Mouse (Mus musculus) Patski (cell line): Measurements from ENCODE around the gene Siglecg. TPM values are rescaled to one million over a fixed set of nuclear protein-coding genes. Genes with fewer than 3 reads are reported as not detected.
A peak's percentile ranks its signal among the peaks of the same experiment; 100 is the strongest.

ENCODE experiments used
- ATAC-seq: fragments of 100-300 bp; one replicate; pipeline ENCODE4 v1.8.0; 2021
- CTCF ChIA-PET: fragments of 350-600 bp; sonication (Branson Sonifier 250); formaldehyde crosslinking; loops from one replicate; lab custom pipeline; 2022; ENCODE audit warnings: inconsistent platforms; lab: Charles Lee
- POLR2A ChIA-PET: fragments of 350-600 bp; sonication (Branson Sonifier 250); formaldehyde crosslinking; loops from one replicate; lab custom pipeline; 2022; ENCODE audit warnings: antibody characterized with exemption, inconsistent platforms; lab: Charles Lee
- DNase-seq: peaks from one replicate; pipeline ENCODE4 v3.0.0-alpha.2; 2011; ENCODE audit warnings: low read depth, low spot score
- H3K27me3 ChIP-seq: fragments of 371-371 bp; one replicate; pipeline ENCODE4 v1.5.1; 2021
- CTCF ChIP-seq: fragments of 100-300 bp; IDR thresholded peaks from one replicate; pipeline ENCODE4 v1.5.1; 2021
- in situ Hi-C: fragments of 300-500 bp; cut with MboI; formaldehyde crosslinking; loops from 3 replicates; pipeline ENCODE4 v1.11.1; 2018; ENCODE audit warnings: low pct_unique_long_range_greater_than_20kb, mixed read lengths
- polyA plus RNA-seq: library from polyadenylated mRNA; unstranded; gene quantifications from one replicate; pipeline ENCODE4 v1.2.3, GENCODE M21; 2021

Gene Siglecg
- polyA plus RNA-seq, 1 experiment from 2014 or later = 0.56 TPM

DNA sequence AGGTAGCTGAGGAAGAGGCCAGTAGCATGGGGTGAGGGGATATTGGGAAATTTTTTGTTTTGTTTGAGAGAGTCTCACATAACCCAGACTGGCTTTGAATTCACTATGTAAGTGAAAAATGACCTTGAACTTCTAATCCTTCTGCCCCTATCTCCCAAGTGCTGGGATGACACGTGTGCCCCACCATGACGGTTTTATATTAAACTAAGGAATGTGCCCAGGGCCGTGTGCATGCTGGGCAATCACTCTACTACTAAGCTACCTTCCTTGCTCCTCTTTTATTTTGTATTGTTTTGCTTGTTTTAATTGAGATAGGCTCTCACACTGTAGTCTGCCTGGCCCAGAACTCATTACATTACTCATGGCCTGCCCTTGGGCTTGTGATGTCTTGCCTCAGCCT is 33.1 kb downstream of the Siglecg start:
- in situ Hi-C loops = loop anchor here (10.0 kb wide), 1 partner anchor 126 kb away; the partner anchor contains the start of gene Zfp715
- DNase-seq (no peak), ATAC-seq (no peak)
- H3K27me3 ChIP-seq = no peaks in the 10 kb centered on the region
- CTCF ChIA-PET = interaction anchor here (0.9 kb wide), 1 partner anchor 26 kb away, joined by 3 read pairs; no protein-coding TSS in a partner anchor
- POLR2A ChIA-PET = interaction anchor here (0.7 kb wide), 2 partner anchors 16 to 45 kb away, joined by 3 to 4 read pairs; no protein-coding TSS in a partner anchor
- TF ChIP-seq CTCF = no peak

GRCm38 (mm10) chr7:43442684-43443083 is 34.7 kb downstream of the Siglecg start:
- no peak for DNase-seq
- in situ Hi-C loops = loop anchor here (10.0 kb wide), 1 partner anchor 128 kb away; the partner anchor contains the start of gene Zfp715
- POLR2A ChIA-PET = interaction anchor here (0.7 to 1.1 kb wide), 2 partner anchors 16 to 19 kb away, joined by 3 read pairs; no protein-coding TSS in a partner anchor

GRCm38 (mm10) chr7:43443126-43443916 is 35.3 kb downstream of the Siglecg start:
- CTCF ChIA-PET = interaction anchor here (0.8 to 2.2 kb wide), 4 partner anchors 8 to 20 kb away, joined by 3 to 11 read pairs (median 4); no protein-coding TSS in a partner anchor

More at GRCm38 (mm10) chr7:43442684-43443083, 34.7 kb downstream of the Siglecg start:
- no peaks in the 10 kb centered on the region for H3K27me3 ChIP-seq
- CTCF ChIA-PET = interaction anchor here (1.2 to 2.2 kb wide), 3 partner anchors 8 to 20 kb away, joined by 4 to 11 read pairs (median 5); no protein-coding TSS in a partner anchor
- TF ChIP-seq CTCF = no peak
- ATAC-seq = no peak

DNA sequence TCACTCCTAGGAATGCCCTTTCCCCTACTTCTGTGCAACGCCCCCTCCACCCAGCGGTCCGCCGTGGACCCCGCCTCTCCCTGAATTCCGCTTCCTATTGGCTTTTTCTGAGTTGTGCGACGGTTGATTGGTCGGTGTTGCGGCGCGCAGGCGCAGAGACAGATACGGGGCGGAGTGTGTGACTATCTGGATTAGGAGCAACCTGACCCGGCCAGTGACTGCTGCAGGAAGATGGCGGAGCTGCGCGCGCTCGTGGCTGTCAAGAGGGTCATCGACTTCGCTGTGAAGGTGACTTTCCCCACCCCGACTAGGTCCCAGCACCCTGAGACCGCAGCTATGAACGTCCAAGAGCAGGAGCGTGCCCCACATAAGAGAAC is 35.9 kb downstream of the Siglecg start, which contains the start of the genes Etfb and Gm45233:
Gene Etfb, plus strand, starts transcription at position 167 of the 377 bp plus-strand sequence.
Gene Gm45233, plus strand, starts transcription at position 212 of the 377 bp plus-strand sequence.
- CTCF ChIA-PET = interaction anchor here (0.8 to 2.2 kb wide), 4 partner anchors 9 to 22 kb away, joined by 3 to 11 read pairs (median 4); no protein-coding TSS in a partner anchor
- DNase-seq (peak; percentile 88), ATAC-seq (peak; percentile 90)
- POLR2A ChIA-PET = interaction anchor here (1.2 kb wide), 1 partner anchor 13 kb away, joined by 4 read pairs; no protein-coding TSS in a partner anchor
- TF ChIP-seq CTCF = no peak
- in situ Hi-C loops = loop anchor here (10.0 kb wide), 1 partner anchor 129 kb away; the partner anchor contains the start of gene Zfp715
- no peaks in the 10 kb centered on the region for H3K27me3 ChIP-seq

More at GRCm38 (mm10) chr7:43443126-43443916, 35.3 kb downstream of the Siglecg start:
- no peak for TF ChIP-seq CTCF
- no peaks in the 10 kb centered on the region for H3K27me3 ChIP-seq
- POLR2A ChIA-PET = interaction anchor here (0.7 to 1.1 kb wide), 2 partner anchors 15 to 20 kb away, joined by 3 read pairs; no protein-coding TSS in a partner anchor
- peak; percentile 58 for DNase-seq
- in situ Hi-C loops = loop anchor here (10.0 kb wide), 1 partner anchor 129 kb away; the partner anchor contains the start of gene Zfp715
- peak; percentile 89 for ATAC-seq

- ChIA-PET POLR2A (no interaction called here), CTCF (no interaction called here)
- no peak for TF ChIP-seq CTCF
- in situ Hi-C loops = loop anchor here (10.0 kb wide), 1 partner anchor 133 kb away; the partner anchor contains the start of gene Zfp715
- no peaks in the 10 kb centered on the region for H3K27me3 ChIP-seq
- no peak for ATAC-seq
- DNase-seq = no peak
These were observed 39.8 kb downstream of the Siglecg start for GRCm38 (mm10) chr7:43447801-43448200.

DNA sequence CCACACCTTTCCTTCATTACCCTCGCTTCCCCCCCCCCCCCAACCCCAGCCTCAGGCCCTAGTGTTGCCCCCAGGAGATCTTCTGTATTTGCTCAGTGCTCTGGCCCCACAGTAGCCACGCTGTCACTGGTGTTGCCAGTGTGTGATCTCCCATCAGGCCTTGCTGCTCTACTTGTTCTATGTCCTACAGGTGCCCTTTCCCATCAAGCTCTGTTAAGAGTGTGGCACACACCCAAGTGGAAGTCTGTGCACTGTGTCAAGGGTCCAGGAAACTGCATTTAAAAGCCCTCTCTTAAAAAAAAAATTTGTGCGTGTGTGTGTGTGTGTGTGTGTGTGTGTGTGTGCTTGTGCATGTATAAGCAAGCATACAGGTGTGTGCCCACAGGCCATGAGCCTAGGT is 40.2 kb downstream of the Siglecg start:
- in situ Hi-C loops = loop anchor here (10.0 kb wide), 1 partner anchor 133 kb away; the partner anchor contains the start of gene Zfp715
- ChIA-PET POLR2A (no interaction called here), CTCF (no interaction called here)
- TF ChIP-seq CTCF = no peak
- ATAC-seq = no peak
- no peaks in the 10 kb centered on the region for H3K27me3 ChIP-seq
- DNase-seq = no peak

DNA sequence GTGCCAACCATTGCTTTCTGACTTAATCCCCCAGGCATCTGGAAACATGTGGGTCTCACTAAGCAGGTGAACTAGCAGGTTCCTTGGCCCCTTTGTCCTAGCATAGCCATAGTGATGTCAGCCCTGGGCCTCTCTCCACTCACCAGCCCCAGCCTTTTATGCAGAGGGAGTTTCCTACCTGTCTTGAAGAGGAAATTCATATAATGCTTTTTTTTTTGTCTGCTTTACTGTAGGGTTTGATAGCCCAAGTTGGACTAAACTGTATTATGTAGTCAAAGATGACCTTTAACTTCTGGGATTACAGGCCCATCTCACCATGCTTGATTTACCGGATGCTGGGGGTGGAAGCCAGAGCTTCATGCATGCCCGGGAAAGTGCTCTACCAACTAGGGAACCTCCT is 41.8 kb downstream of the Siglecg start:
- ATAC-seq = no peak
- CTCF ChIA-PET = no interaction called here

DNA sequence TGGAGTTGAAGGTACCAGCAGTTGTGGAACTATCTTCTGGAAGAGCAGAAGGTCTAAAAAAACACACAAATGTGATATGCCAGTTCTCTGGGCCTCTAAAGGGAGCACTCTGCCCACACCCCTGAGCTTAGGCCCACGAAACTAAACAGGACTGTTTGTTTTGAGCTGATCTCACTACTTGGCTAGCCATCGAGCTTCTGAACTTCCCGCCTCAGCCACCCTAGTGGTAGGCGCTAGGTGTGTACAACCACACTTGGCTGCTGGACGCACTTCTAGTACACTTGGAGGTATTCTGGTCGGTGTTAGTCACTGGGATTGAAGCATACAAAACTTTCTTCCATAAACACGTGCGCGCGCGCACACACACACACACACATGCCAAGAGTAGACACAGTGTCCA is 43.7 kb downstream of the Siglecg start:
- DNase-seq = no peak
- in situ Hi-C loops = no loop called here
- TF ChIP-seq CTCF = no peak
- CTCF ChIA-PET = no interaction called here
- no peaks in the 10 kb centered on the region for H3K27me3 ChIP-seq
- POLR2A ChIA-PET = no interaction called here
- no peak for ATAC-seq

More for the DNA sequence above, 41.8 kb downstream of the Siglecg start:
- no peaks in the 10 kb centered on the region for H3K27me3 ChIP-seq
- TF ChIP-seq CTCF = no peak
- DNase-seq = no peak
- POLR2A ChIA-PET = no interaction called here
- in situ Hi-C loops = loop anchor here (10.0 kb wide), 1 partner anchor 135 kb away; the partner anchor contains the start of gene Zfp715

DNA sequence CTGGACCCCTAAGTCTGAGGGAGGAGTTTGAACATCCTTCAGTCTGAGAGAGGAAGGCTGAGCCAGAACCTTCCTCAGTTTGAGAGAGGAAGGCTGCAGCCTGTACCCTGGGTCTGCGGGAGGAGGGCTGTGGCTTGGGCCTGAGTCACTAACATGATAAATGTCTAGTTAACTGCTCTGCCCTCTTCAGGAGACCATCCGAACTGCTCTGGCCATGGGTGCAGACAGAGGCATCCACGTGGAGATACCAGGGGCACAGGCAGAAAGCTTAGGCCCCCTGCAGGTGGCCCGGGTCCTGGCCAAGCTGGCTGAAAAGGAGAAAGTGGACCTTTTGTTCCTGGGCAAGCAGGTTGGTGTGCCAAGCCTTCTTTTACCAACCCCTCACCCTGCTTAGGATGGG is 44.6 kb downstream of the Siglecg start:
- ChIA-PET CTCF (interaction anchor here (0.6 to 1.5 kb wide), 2 partner anchors 29 to 31 kb away, joined by 3 to 4 read pairs; no protein-coding TSS in a partner anchor), POLR2A (no interaction called here)
- ATAC-seq = peak; percentile 93
- no peaks in the 10 kb centered on the region for H3K27me3 ChIP-seq
- in situ Hi-C loops = no loop called here
- TF ChIP-seq CTCF = peak; percentile 74
- no peak for DNase-seq
